Mouse (Mus musculus): ENCODE measurements around the gene Tmem158. TPM values are rescaled to one million over a fixed set of nuclear protein-coding genes. Genes with fewer than 3 reads are reported as not detected.
A peak's percentile ranks its signal among the peaks of the same experiment; 100 is the strongest.

Tmem158 gene
- polyA plus RNA-seq, 1 experiment from 2014 or later: 4.9 TPM

DNA sequence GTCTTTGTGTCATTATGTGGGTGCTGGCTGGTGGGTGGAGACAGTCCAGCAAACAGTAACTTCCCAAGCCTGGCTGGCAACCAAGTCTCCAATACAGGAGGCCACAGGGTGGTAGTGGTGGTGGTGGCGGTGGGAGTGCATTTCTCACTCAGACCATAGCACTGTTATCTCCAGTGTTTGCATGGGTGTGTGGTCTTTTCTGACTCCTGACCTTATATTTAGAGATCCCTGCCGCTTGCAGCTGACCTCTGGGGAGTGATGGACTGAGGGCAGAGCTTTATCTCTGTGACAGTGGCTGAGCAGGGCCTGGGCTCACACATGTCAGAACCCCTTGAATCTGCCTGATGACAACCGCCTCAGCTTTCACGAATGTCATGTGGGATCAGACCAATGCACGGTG lies 14.1 kb upstream of the Tmem158 start:
- no peaks in the 10 kb centered on the region for H3K4me1 ChIP-seq
- no peak overlapping the region for H3K27ac ChIP-seq
- no peak for DNase-seq (ENCODE audit: low spot score)
- no peaks in the 10 kb centered on the region for H3K36me3 ChIP-seq
- H3K4me3 ChIP-seq: no peak overlapping the region
- no peaks in the 10 kb centered on the region for H3K27me3 ChIP-seq (ENCODE audit: low read depth, poor library complexity, severe bottlenecking)
- 81% methylated on average over 5 of the region's 5 CpGs for WGBS
- H3K9me3 ChIP-seq (replicated peaks): no peaks in the 10 kb centered on the region

DNA sequence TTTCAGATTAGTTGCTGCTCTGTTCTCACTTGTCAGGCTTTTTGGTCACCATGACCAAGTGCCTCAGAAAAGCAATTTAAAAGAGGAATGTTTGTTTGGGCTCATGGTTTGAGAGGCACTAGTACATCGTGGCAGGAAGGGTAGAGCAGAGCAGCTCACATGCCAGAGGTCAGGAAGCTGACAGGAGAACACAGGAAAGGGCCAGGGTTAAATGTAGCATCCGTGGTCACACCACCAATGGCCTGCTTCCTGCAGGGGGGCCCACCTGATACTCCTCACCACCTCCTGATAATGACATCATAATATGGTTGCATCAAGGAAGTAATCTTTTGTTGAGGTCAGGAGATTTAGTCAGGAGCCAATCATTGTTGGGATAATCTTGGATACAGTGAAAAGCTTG lies 13.3 kb upstream of the Tmem158 start:
- H3K36me3 ChIP-seq: no peaks in the 10 kb centered on the region
- no peaks in the 10 kb centered on the region for H3K27me3 ChIP-seq (ENCODE audit: low read depth, poor library complexity, severe bottlenecking)
- 59% methylated on average over 2 of the region's 2 CpGs for WGBS
- no peak for DNase-seq (ENCODE audit: low spot score)
- H3K4me1 ChIP-seq: no peaks in the 10 kb centered on the region
- H3K9me3 ChIP-seq (replicated peaks): no peaks in the 10 kb centered on the region
- no peak overlapping the region for H3K27ac ChIP-seq
- H3K4me3 ChIP-seq: no peak overlapping the region

DNA sequence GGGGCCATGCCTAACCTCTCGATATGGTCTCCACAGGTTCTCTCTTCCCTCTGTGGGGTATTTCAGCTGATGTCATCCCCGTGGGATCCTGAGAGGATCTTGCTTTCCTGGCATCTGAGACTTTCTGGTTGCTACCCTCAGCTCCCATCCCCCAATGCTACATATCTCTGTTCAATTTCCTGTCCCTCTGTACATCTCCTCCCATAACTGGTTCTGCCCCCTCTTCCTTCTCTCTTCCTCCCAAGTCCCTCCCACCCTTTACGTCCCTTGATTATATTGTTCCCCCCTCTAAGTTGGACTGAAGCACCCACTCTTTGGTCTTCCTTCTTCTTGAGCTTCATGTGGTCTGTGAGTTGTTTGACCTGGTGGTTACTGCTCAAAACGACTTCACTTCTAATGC lies 11.0 kb upstream of the Tmem158 start:
- no peak overlapping the region for H3K4me3 ChIP-seq

GRCm38 (mm10) chr9:123269906-123270558 lies 9.5 kb upstream of the Tmem158 start:
- H3K4me1 ChIP-seq: no peaks in the 10 kb centered on the region
- H3K27me3 ChIP-seq (ENCODE audit: low read depth, poor library complexity, severe bottlenecking): no peaks in the 10 kb centered on the region
- WGBS: 91% methylated on average over 2 of the region's 2 CpGs
- no peak overlapping the region for H3K4me3 ChIP-seq
- no peak for DNase-seq (ENCODE audit: low spot score)
- H3K27ac ChIP-seq: no peak overlapping the region
- no peaks in the 10 kb centered on the region for H3K9me3 ChIP-seq (replicated peaks)
- no peaks in the 10 kb centered on the region for H3K36me3 ChIP-seq

More for the DNA sequence above, 11.0 kb upstream of the Tmem158 start:
- DNase-seq (ENCODE audit: low spot score): no peak
- Histone ChIP-seq H3K27me3 (ENCODE audit: low read depth, poor library complexity, severe bottlenecking) (no peaks in the 10 kb centered on the region), H3K27ac (no peak overlapping the region), H3K36me3 (no peaks in the 10 kb centered on the region), H3K9me3 (replicated peaks) (no peaks in the 10 kb centered on the region), H3K4me1 (no peaks in the 10 kb centered on the region)
- 83% methylated on average over 4 of the region's 4 CpGs for WGBS

- H3K27me3 ChIP-seq (ENCODE audit: low read depth, poor library complexity, severe bottlenecking): peaks cover 39% of the 10 kb centered on the region
- H3K9me3 ChIP-seq (replicated peaks): no peaks in the 10 kb centered on the region
- under 1% methylated on average over 87 of the region's 92 CpGs for WGBS
- peak overlapping the region; percentile 74 for H3K4me3 ChIP-seq
- H3K36me3 ChIP-seq: no peaks in the 10 kb centered on the region; the same call in 1 of the 2 replicates
- no peak for DNase-seq (ENCODE audit: low spot score)
- peak overlapping the region; percentile 83 for H3K27ac ChIP-seq
- H3K4me1 ChIP-seq: peaks cover 17% of the 10 kb centered on the region
Observed at GRCm38 (mm10) chr9:123259896-123260610, 511 bp downstream of the Tmem158 start.

- peaks cover 17% of the 10 kb centered on the region for H3K4me1 ChIP-seq
- H3K9me3 ChIP-seq (replicated peaks): no peaks in the 10 kb centered on the region
- DNase-seq (ENCODE audit: low spot score): peak; percentile 88
- H3K27ac ChIP-seq: peak overlapping the region; percentile 83
- peak overlapping the region; percentile 74 for H3K4me3 ChIP-seq
- WGBS: 1% methylated on average over 45 of the region's 45 CpGs
- H3K36me3 ChIP-seq: no peaks in the 10 kb centered on the region; the same call in 1 of the 2 replicates
- peaks cover 39% of the 10 kb centered on the region for H3K27me3 ChIP-seq (ENCODE audit: low read depth, poor library complexity, severe bottlenecking)
Observed at GRCm38 (mm10) chr9:123259461-123259895, 1.1 kb downstream of the Tmem158 start.

DNA sequence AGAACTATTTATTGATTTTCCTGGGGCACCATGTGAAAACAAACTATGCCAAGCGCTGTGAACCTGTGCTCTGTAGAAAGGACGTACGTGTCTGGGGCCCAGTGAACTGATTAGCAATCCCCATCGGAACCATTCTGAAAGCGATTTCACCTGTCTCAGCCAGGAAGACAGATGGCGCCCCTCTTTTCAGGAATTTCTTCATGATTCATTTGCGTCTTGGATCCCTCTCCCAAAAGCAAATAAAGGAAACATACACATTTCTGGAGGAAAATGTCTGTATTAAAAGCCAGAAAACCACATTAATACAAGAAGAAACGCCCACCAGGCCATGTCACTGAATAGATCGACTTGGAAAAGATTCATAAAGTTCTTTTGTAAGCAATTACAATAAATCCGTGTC lies 1.8 kb downstream of the Tmem158 start:
- Histone ChIP-seq H3K9me3 (replicated peaks) (no peaks in the 10 kb centered on the region), H3K4me1 (peaks cover 17% of the 10 kb centered on the region), H3K27ac (no peak overlapping the region), H3K27me3 (ENCODE audit: low read depth, poor library complexity, severe bottlenecking) (peaks cover 39% of the 10 kb centered on the region), H3K4me3 (0 out of 2 replicates have a peak overlapping the region, but pooled peaks have one; percentile 74), H3K36me3 (no peaks in the 10 kb centered on the region; the same call in 1 of the 2 replicates)
- 37% methylated on average over 10 of the region's 10 CpGs for WGBS
- DNase-seq (ENCODE audit: low spot score): no peak

- H3K27ac ChIP-seq: no peak overlapping the region
- WGBS: 85% methylated on average over 3 of the region's 3 CpGs
- no peak for DNase-seq (ENCODE audit: low spot score)
Observed at GRCm38 (mm10) chr9:123255736-123256135, 4.8 kb downstream of the Tmem158 start.

DNA sequence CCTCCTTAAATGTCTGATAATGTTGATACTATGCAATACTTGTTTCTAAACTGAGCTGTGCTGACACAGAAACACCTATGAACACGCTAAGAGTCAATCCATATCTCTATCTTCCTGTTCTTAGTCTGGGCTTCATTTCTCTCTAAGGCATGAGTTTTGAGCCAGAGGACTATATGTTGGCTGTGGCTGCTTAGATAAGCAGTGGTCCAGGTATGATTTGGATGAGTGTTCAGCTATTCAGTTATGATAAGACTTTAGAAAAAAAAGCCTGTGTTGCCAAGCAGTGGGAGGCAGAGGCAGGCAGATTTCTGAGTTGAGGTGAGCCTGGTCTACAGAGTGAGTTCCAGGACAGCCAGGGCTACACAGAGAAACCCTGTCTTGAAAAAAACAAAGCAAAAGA lies 12.6 kb downstream of the Tmem158 start:
- no peak overlapping the region for H3K27ac ChIP-seq
- WGBS: 93% methylated on average over 1 of the region's 1 CpGs
- no peak overlapping the region for H3K4me3 ChIP-seq
- DNase-seq (ENCODE audit: low spot score): no peak
- H3K9me3 ChIP-seq (replicated peaks): no peaks in the 10 kb centered on the region
- no peaks in the 10 kb centered on the region for H3K36me3 ChIP-seq
- no peaks in the 10 kb centered on the region for H3K27me3 ChIP-seq (ENCODE audit: low read depth, poor library complexity, severe bottlenecking)
- H3K4me1 ChIP-seq: peaks cover 2% of the 10 kb centered on the region; the same call in 1 of the 2 replicates

More at GRCm38 (mm10) chr9:123255736-123256135, 4.8 kb downstream of the Tmem158 start:
- H3K27me3 ChIP-seq (ENCODE audit: low read depth, poor library complexity, severe bottlenecking): peaks cover 33% of the 10 kb centered on the region
- H3K36me3 ChIP-seq: no peaks in the 10 kb centered on the region; the same call in 1 of the 2 replicates
- peaks cover 20% of the 10 kb centered on the region for H3K4me1 ChIP-seq
- no peaks in the 10 kb centered on the region for H3K9me3 ChIP-seq (replicated peaks)
- H3K4me3 ChIP-seq: no peak overlapping the region

DNA sequence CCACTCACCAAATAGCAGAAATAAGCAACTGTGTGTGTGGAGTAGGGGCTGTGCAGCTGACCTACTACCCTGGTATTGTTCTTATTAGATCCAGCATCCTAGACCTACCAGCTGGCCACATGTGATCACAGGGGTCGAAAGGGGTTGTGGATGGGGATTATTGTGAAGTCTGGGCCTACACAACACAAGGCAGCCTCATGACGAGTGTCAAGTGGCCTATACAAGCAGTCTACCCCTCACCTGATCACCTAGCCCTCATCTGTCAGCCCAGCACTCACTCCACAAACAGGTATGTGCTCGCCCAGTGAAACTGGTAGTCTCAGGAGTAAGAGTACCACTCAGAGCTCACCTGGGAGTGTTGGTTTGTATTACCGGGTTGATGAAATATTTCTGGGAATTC lies 15.4 kb downstream of the Tmem158 start:
- Histone ChIP-seq H3K27me3 (ENCODE audit: low read depth, poor library complexity, severe bottlenecking) (no peaks in the 10 kb centered on the region), H3K36me3 (no peaks in the 10 kb centered on the region), H3K4me3 (no peak overlapping the region), H3K27ac (no peak overlapping the region), H3K9me3 (replicated peaks) (no peaks in the 10 kb centered on the region), H3K4me1 (no peaks in the 10 kb centered on the region)
- 80% methylated on average over 4 of the region's 4 CpGs for WGBS
- no peak for DNase-seq (ENCODE audit: low spot score)

DNA sequence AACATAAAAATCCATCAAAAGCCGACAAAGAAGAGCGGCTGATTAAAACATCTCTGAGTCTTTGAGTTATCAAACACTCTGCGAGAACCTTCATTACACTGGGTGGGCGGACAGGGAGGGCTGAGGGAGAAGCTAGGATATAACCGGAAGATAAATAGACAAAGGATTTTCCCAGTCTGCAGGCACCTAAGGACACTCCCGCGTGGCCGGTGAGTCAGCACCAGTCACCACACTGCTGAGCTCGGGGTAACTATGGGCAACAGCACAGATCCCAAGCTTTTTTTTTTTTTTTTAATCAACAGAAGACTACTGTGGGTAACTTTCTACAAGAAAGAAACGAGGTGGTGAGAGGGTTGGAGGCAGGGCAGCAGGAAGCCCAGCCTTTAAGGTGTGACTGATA lies 16.6 kb downstream of the Tmem158 start:
- H3K27ac ChIP-seq: no peak overlapping the region
- no peak for DNase-seq (ENCODE audit: low spot score)
- no peak overlapping the region for H3K4me3 ChIP-seq
- WGBS: 81% methylated on average over 10 of the region's 10 CpGs
- 0 out of 2 replicates have a peak, but pooled peaks cover under 1% of the 10 kb centered on the region for H3K4me1 ChIP-seq
- H3K9me3 ChIP-seq (replicated peaks): no peaks in the 10 kb centered on the region
- H3K27me3 ChIP-seq (ENCODE audit: low read depth, poor library complexity, severe bottlenecking): no peaks in the 10 kb centered on the region
- H3K36me3 ChIP-seq: no peaks in the 10 kb centered on the region

DNA sequence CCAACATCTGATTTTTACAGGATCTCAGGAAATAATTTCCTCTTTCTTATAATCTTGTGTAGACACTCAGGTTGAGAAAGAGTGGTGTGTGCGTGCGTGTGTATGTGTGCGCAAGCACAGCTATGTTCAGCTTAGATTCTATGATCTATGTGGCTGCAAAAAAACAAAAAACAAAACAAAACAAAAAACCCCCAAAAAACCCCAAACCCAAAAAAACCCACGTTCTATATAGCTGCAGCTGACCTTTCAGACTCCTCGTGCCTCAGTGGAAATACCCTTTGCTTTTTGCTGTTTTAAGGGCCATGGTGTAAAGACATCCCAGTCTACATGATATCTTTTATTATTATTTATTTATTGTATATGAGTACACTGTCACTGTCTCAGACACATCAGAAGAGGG lies 19.4 kb downstream of the Tmem158 start:
- 93% methylated on average over 5 of the region's 5 CpGs for WGBS
- Histone ChIP-seq H3K27me3 (ENCODE audit: low read depth, poor library complexity, severe bottlenecking) (no peaks in the 10 kb centered on the region), H3K4me1 (peaks cover 14% of the 10 kb centered on the region), H3K4me3 (no peak overlapping the region), H3K27ac (no peak overlapping the region), H3K36me3 (no peaks in the 10 kb centered on the region), H3K9me3 (replicated peaks) (no peaks in the 10 kb centered on the region)
- DNase-seq (ENCODE audit: low spot score): no peak

DNA sequence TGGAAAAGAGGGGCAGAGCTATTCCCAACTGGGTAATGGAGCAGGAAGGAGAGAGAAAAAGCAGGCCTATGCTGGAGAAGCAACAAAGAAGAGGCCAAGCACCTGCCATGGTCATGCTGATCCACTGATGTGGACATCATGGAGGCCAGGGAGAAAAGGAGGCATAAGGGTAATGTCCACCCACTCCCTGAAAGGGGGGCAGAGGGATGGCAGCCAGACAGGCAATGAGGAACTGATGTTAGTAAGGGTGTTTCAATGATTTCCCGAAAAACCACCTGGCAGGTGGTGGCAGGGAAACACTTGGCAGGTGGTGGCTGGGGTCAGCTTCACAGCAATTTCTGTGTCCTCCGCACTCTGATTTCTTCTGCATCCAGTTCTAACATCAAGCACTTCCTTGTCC lies 19.8 kb downstream of the Tmem158 start:
- 93% methylated on average over 2 of the region's 2 CpGs for WGBS
- H3K9me3 ChIP-seq (replicated peaks): no peaks in the 10 kb centered on the region
- no peaks in the 10 kb centered on the region for H3K27me3 ChIP-seq (ENCODE audit: low read depth, poor library complexity, severe bottlenecking)
- DNase-seq (ENCODE audit: low spot score): no peak
- H3K4me3 ChIP-seq: no peak overlapping the region
- no peaks in the 10 kb centered on the region for H3K36me3 ChIP-seq
- H3K4me1 ChIP-seq: peaks cover 14% of the 10 kb centered on the region
- no peak overlapping the region for H3K27ac ChIP-seq
